Mouse (Mus musculus) heart, embryonic 15.5 days (tissue): ENCODE results near the gene Rcn3. TPM values are rescaled to one million over a fixed set of nuclear protein-coding genes. Genes with fewer than 3 reads are reported as not detected.
"Not testable (repeated sequence)": the region's sequence is repeated elsewhere in the genome, so short reads cannot be mapped to it uniquely, and the experiment has no call there.

Experiments
- ATAC-seq: fragments of 200-750 bp; cut with Nextera tagmentation; replicated peaks from 2 replicates; pipeline ENCODE4 v1.8.0; 2017; ENCODE audit warnings: low read depth, moderate TSS enrichment; ENCODE audit not compliant: insufficient number of reproducible peaks, insufficient read depth, low FRiP score
- H3K27ac ChIP-seq: fragments of 300-500 bp; sonication (generic); 2 replicates; pipeline ENCODE4 v1.5.1; 2015; ENCODE audit warnings: mild to moderate bottlenecking, inconsistent platforms
- H3K27me3 ChIP-seq: fragments of 300-500 bp; sonication (generic); 2 replicates; pipeline ENCODE4 v1.6.1; 2015; ENCODE audit warnings: inconsistent platforms
- H3K36me3 ChIP-seq: fragments of 300-500 bp; sonication (generic); 2 replicates; pipeline ENCODE4 v1.6.1; 2015; ENCODE audit warnings: mild to moderate bottlenecking, inconsistent platforms
- H3K4me1 ChIP-seq: fragments of 300-500 bp; sonication (generic); replicated peaks from 2 replicates; pipeline ENCODE4 v1.6.1; 2015; ENCODE audit warnings: inconsistent platforms
- H3K4me2 ChIP-seq: fragments of 300-500 bp; sonication (generic); 2 replicates; pipeline ENCODE4 v1.6.1; 2015; ENCODE audit warnings: inconsistent platforms, mild to moderate bottlenecking, moderate library complexity
- H3K4me3 ChIP-seq: fragments of 300-500 bp; sonication (generic); 2 replicates; pipeline ENCODE4 v1.5.1; 2015; ENCODE audit warnings: mild to moderate bottlenecking, inconsistent platforms
- H3K9ac ChIP-seq: fragments of 300-500 bp; sonication (generic); 2 replicates; pipeline ENCODE4 v1.6.1; 2015; ENCODE audit warnings: mild to moderate bottlenecking, inconsistent platforms
- H3K9me3 ChIP-seq: fragments of 300-500 bp; sonication (generic); replicated peaks from 2 replicates; pipeline ENCODE4 v1.6.1; 2016; ENCODE audit warnings: inconsistent platforms
- WGBS: fragments of 180-500 bp; shearing (Covaris S2); methylation state at CpG from one replicate; pipeline ENCODE4 v1.1.7; 2015; ENCODE audit warnings: mixed read lengths; 5-methylcytosine and 5-hydroxymethylcytosine counted together
- polyA plus RNA-seq: library from polyadenylated mRNA; unstranded; fragments of >200 nt; fragmentation: Nextera tagmentation; extraction: Ambion mirVana; gene quantifications from 2 replicates; pipeline ENCODE4 v1.2.1, GENCODE M21; 2015

Gene Rcn3
- polyA plus RNA-seq, 1 experiment from 2014 or later, result 223 TPM

DNA sequence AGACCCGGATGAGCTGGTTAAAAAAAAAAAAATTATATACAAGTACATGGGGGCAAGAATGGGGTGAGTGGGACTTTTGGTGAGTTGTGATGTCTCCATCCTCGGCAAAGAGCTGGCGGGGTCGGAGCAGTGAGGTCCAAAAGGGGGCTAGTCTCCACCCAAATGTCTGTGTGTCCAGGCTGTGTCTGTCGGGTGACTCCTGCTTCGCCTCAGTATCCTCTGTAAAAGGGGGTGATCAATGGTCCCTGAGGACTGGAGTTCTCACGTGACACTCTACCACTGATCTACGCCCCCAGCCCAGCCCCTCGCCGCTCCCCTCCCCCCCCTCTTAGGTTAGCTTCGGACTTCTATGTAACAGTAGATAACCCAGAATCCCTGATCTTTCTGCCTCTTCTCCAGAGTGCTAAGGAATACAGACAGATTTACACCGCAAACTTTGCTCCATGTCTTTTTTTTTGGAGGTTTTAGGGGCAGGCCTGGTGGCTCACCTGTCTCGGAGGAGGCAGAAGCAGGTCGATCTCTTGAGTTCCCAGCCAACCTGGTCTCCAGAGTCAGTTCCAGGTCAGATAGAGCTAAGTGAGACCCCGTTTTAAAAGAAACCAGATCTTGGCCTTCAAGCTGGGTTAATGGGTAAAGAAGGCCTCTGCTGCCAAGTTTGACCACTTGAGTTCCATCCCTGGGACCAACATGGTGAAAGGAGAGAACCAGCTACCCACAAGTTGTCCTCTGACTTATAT is 37.9 kb upstream of the Rcn3 start:
- Histone ChIP-seq H3K4me3 (peak overlapping the region; percentile 58), H3K27ac (peak overlapping the region; percentile 90), H3K27me3 (no peaks in the 10 kb centered on the region), H3K36me3 (peaks cover 26% of the 10 kb centered on the region), H3K4me1 (peaks cover 45% of the 10 kb centered on the region), H3K9ac (peak overlapping the region; percentile 70), H3K9me3 (no peaks in the 10 kb centered on the region), H3K4me2 (peak overlapping the region; percentile 71)
- WGBS, result 65% methylated on average over 15 of the region's 15 CpGs
- ATAC-seq, result no peak

DNA sequence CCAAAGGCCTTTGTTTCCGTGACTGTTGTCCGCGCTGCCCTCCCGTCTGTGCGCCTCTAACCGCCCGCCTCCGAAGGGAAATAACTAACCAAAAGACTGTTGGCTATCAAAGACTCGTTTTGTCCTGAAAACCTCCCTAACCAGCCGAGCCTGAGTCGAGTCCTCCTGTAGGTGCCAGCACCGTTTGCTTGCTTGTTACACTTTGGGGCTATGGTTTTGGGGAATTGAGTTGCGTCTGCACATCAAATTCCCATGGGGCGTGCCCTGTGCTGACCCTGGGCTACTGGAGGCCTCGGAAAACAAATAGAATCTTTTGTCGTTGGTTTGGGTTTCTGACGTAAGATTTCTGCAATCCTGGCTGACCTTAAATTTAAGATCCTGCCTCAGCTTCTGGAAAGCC is 37.3 kb upstream of the Rcn3 start:
- H3K9ac ChIP-seq, result peak overlapping the region; percentile 70
- H3K4me3 ChIP-seq, result peak overlapping the region; percentile 58
- ATAC-seq, result peak; percentile 0; the same call in 1 of the 2 replicates
- 1% methylated on average over 17 of the region's 17 CpGs for WGBS
- peaks cover 43% of the 10 kb centered on the region for H3K4me1 ChIP-seq
- peaks cover 30% of the 10 kb centered on the region for H3K36me3 ChIP-seq
- H3K27me3 ChIP-seq, result no peaks in the 10 kb centered on the region
- peak overlapping the region; percentile 90 for H3K27ac ChIP-seq
- H3K4me2 ChIP-seq, result peak overlapping the region; percentile 71
- H3K9me3 ChIP-seq, result no peaks in the 10 kb centered on the region

DNA sequence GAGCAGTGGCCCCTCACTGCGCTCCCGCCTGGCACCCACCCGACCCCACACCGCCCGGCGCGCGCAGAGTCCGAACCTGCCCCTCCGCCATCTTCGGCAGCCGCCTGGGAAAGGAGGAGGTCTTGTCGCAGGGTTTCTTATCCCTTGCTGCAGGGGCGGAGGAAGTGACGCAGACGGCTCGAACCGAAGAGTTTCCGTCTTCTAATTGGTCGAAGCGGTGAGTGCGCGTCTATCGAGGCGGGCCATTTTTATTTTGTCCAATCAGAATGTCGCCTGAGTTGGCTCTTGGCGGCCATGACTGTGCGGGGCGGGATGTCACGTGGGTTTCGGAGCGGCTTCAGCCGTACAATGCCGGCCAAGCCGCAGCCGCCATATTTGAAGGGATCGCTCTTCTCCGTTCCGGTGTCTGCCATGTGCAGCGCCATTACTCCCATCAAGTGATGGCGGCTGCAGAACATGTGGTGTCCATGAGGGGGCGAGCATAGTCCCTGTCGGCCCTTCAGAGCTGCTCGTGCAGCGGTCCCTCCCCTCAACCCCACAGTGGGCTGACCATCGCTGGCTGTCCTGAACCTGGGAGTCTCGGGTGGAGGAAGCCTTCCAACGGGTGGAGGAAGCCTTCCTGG is 36.7 kb upstream of the Rcn3 start, which contains the start of gene Rpl13a:
Gene Rpl13a, minus strand, starts transcription at position 138 of the 623 bp plus-strand sequence.
- peak; percentile 93 for ATAC-seq
- peaks cover 30% of the 10 kb centered on the region for H3K36me3 ChIP-seq
- WGBS, result under 1% methylated on average over 48 of the region's 48 CpGs
- no peaks in the 10 kb centered on the region for H3K9me3 ChIP-seq
- no peaks in the 10 kb centered on the region for H3K27me3 ChIP-seq
- peak within 1 kb of the TSS; percentile 98 for H3K4me3 ChIP-seq
- H3K27ac ChIP-seq, result peak within 1 kb of the TSS; percentile 90
- peak within 1 kb of the TSS; percentile 99 for H3K9ac ChIP-seq
- H3K4me2 ChIP-seq, result peak within 1 kb of the TSS; percentile 79
- H3K4me1 ChIP-seq, result peaks cover 39% of the 10 kb centered on the region

DNA sequence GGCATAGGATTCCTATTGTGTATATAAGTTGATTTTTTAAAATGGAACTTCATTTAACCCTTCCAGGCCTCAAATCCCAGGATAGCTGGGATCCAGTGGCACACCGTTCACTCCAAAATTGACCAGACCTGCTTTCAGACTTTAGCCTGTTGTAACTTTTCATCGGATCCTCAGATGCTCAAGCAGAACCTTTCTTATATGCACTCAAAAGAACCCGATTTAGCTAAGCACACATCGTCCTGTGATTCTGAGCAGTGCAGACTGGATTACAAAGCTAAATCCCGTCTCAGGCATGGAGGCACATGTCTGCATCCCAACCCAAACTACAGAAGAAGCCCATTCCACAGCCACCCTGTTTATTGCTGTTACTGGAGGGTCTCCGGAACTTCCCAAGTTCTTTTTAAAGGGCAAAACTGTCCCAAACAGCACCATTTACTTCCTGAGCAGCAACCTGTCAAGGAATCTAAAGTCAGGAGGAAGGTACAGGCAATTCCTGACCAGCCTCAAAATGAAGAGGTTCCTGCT is 35.7 kb upstream of the Rcn3 start:
- Histone ChIP-seq H3K4me3 (peak overlapping the region; percentile 98), H3K4me2 (peak overlapping the region; percentile 79), H3K27ac (peak overlapping the region; percentile 90), H3K27me3 (no peaks in the 10 kb centered on the region), H3K9me3 (no peaks in the 10 kb centered on the region), H3K4me1 (peaks cover 44% of the 10 kb centered on the region), H3K9ac (peak overlapping the region; percentile 99), H3K36me3 (peaks cover 35% of the 10 kb centered on the region)
- ATAC-seq, result no peak
- WGBS, result under 1% methylated on average over 6 of the region's 6 CpGs

DNA sequence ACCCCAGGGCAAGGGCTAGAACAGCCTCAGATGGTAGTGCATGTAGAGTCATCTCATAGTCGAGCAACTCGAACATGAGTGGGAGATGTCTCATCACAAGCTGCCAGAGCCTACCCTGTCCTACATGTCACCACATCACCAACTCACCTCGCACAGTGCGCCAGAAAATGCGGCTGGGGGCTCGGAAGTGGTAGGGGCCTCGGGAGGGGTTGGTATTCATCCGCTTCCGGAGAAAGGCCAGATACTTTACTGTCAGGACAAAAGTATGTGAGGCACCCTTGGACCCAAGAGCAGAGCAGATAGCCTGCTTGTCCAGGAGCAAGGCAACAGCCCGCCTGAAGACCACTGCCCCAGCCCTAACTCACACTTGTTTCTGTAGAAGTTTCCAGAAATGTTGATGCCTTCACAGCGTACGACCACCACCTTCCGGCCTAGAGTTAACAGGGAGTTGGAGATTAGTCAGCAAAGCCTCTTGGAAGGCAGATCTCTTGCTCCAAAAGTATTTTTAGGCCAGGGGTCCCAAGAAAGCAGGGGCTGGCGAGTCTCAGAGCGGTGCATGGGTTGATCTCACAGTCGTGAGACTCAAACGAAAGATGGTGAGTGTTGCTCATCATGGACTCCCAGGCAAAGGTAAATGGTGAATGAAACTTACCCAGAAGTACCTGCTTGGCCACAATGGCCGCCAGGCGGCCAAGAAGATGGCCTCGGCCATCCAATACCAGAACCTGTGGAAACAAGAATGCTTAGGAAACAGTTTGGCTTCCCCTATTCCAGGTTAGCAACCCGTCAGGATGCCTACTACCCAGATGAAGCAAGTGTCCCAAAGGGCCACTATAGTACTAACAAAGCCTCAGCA is 35.1 kb upstream of the Rcn3 start:
- no peaks in the 10 kb centered on the region for H3K27me3 ChIP-seq
- peak overlapping the region; percentile 98 for H3K4me3 ChIP-seq
- ATAC-seq, result no peak
- H3K4me1 ChIP-seq, result peaks cover 50% of the 10 kb centered on the region
- peak overlapping the region; percentile 99 for H3K9ac ChIP-seq
- peak overlapping the region; percentile 90 for H3K27ac ChIP-seq
- H3K36me3 ChIP-seq, result peaks cover 42% of the 10 kb centered on the region
- H3K9me3 ChIP-seq, result no peaks in the 10 kb centered on the region
- peak overlapping the region; percentile 79 for H3K4me2 ChIP-seq
- WGBS, result 23% methylated on average over 21 of the region's 21 CpGs

DNA sequence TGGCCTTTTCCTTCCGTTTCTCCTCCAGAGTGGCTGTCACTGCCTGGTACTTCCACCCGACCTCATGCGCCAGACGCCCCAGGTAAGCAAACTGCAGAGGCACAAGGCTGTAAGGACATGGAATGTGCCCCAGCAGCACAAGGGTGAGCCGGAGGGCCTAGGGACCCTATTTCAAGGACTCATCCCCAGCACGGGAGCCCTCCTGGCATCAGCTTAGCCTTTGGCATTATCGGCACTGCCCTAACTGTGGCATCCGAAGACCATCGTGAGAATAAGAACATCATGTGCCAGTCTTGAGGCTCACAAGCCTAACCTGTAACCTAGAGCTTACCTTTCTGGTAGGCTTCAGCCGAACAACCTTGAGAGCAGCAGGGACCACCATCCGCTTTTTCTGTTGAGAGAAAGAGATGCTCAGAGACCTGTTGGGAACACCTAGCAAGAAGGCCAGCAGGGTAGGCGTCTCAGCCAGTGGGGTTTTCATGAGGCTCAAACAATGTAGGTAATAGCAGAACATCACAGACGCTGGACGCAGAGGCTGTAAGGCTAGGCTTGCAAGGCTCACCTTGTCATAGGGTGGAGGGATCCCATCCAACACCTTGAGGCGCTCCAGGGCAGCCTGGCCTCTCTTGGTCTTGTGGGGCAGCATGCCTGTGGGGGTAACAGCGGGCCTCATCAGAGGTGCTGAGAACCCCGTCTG is 34.3 kb upstream of the Rcn3 start:
- Histone ChIP-seq H3K27me3 (no peaks in the 10 kb centered on the region), H3K4me1 (peaks cover 58% of the 10 kb centered on the region), H3K9ac (peak overlapping the region; percentile 99), H3K4me3 (peak overlapping the region; percentile 98), H3K4me2 (peak overlapping the region; percentile 79), H3K27ac (peak overlapping the region; percentile 90), H3K36me3 (peaks cover 50% of the 10 kb centered on the region), H3K9me3 (no peaks in the 10 kb centered on the region)
- 71% methylated on average over 17 of the region's 17 CpGs for WGBS
- ATAC-seq, result no peak

DNA sequence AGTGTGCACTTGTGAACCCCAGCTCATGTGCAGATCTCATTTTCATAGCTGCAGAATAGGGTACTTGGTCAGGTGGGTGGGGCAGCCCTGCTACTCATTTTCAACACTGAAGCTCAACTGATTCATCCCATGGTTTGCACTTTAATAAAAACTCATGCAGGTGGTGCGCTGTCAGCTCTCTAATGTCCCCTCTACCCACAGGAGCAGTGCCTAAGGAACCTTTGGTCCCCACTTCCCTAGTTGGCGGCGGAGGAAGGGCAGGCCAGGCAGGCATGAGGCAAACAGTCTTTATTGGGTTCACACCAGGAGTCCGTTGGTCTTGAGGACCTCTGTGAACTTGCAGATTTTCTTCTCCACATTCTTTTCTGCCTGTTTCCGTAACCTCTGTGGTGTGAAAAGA is 33.6 kb upstream of the Rcn3 start:
- H3K4me1 ChIP-seq, result peaks cover 60% of the 10 kb centered on the region
- not testable (repeated sequence) for ATAC-seq, H3K27me3 ChIP-seq, H3K9me3 ChIP-seq, H3K9ac ChIP-seq
- peak overlapping the region; percentile 90 for H3K27ac ChIP-seq
- H3K4me2 ChIP-seq, result 0 out of 2 replicates have a peak overlapping the region, but pooled peaks have one; percentile 79
- H3K4me3 ChIP-seq, result peak overlapping the region; percentile 1; the same call in 1 of the 2 replicates
- WGBS, result 75% methylated on average over 5 of the region's 5 CpGs
- peaks cover 56% of the 10 kb centered on the region for H3K36me3 ChIP-seq

DNA sequence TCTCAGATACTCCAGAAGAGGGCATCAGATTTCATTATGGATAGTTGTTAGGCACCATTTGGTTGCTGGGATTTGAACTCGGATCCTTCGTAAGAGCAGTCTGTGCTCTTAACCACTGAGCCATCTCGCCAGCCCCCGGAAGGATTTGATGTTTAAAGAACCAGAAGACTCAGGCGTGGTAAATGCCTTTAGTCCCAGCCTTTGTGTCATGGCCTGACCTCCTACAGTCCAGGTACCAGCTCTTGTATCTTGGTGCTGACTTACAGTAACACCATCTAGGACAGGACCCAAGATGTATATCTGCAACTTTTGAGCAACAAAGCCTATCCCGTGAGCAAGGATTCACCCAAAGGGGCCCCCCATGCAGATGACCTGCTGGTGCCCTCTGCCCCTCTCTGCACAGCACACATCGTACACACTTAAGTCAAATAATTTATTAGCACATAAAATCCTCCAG is 33.2 kb upstream of the Rcn3 start:
- WGBS, result 28% methylated on average over 7 of the region's 7 CpGs
- no peak for ATAC-seq
- Histone ChIP-seq H3K9ac (0 out of 2 replicates have a peak overlapping the region, but pooled peaks have one; percentile 14), H3K4me2 (no peak overlapping the region; the same call in 1 of the 2 replicates), H3K4me3 (peak overlapping the region; percentile 1; the same call in 1 of the 2 replicates), H3K36me3 (peaks cover 61% of the 10 kb centered on the region), H3K9me3 (no peaks in the 10 kb centered on the region), H3K27me3 (no peaks in the 10 kb centered on the region), H3K4me1 (peaks cover 60% of the 10 kb centered on the region), H3K27ac (peak overlapping the region; percentile 90)

DNA sequence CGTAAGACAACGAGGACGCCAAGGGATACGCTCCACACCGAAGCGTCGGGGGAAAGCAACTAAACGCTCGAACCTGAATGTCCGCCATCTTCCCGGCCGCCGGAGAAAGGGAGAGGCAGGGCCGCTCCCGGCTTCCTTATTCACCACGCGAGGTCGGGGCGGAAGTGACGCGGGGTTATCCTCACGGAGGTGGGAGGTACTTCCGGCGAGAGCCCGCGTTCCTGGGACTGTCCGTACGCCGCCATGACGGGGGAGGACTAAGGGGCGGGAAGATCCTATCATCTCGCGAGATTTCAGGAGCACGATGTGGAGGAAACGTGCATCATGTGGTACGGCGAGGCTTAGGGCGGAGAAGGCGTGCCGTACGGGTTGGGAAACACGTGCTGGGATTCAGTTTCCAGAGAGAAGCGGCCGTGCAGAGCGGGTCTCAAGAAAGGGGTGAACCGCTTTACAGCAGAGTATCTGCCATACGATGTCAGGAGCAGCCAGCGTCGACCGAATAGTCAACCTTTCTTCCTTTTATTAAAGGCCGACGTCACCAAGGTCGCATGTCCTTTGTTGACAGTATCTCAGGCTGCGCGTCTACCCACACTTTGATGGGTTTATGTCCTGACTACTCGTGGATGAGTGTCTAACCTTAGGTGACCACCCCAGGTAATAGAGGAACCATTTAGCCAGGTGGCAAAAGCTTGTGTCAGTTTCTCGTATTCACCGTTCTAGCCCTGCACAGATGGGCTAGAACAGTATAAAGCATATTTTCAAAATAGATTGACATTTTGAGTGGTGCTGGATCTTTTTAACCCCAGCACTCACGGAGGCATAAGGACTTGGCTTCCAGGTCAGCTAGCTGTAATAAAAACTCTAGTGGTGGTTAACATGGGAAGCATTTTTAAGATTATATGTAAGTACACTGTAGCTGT is 32.5 kb upstream of the Rcn3 start, which contains the start of gene Rps11:
Gene Rps11, minus strand, starts transcription at position 216 of the 920 bp plus-strand sequence.
- under 1% methylated on average over 59 of the region's 59 CpGs for WGBS
- peaks cover 53% of the 10 kb centered on the region for H3K4me1 ChIP-seq
- H3K27me3 ChIP-seq, result no peaks in the 10 kb centered on the region
- peak within 1 kb of the TSS; percentile 75 for H3K4me2 ChIP-seq
- H3K4me3 ChIP-seq, result peak within 1 kb of the TSS; percentile 85
- peak within 1 kb of the TSS; percentile 94 for H3K9ac ChIP-seq
- peak within 1 kb of the TSS; percentile 90 for H3K27ac ChIP-seq
- ATAC-seq, result peak; percentile 81
- no peaks in the 10 kb centered on the region for H3K9me3 ChIP-seq
- peaks cover 68% of the 10 kb centered on the region for H3K36me3 ChIP-seq
